Mouse (Mus musculus) C2C12 (cell line): Measurements from ENCODE around the gene Tff1. TPM values are rescaled to one million over a fixed set of nuclear protein-coding genes. Genes with fewer than 3 reads are reported as not detected.

Source experiments
- H3K27me3 ChIP-seq: one replicate; pipeline ENCODE4 v1.6.1; 2011; ENCODE audit not compliant: control insufficient read depth, insufficient read depth, insufficient read length
- H3K36me3 ChIP-seq: one replicate; pipeline ENCODE4 v1.6.1; 2011; ENCODE audit not compliant: control insufficient read depth, insufficient read depth
- H3K4me3 ChIP-seq: one replicate; pipeline ENCODE4 v1.5.1; 2011; ENCODE audit warnings: mild to moderate bottlenecking, control low read depth; ENCODE audit not compliant: poor library complexity, insufficient read depth, severe bottlenecking
- H3K79me2 ChIP-seq: one replicate; pipeline ENCODE4 v1.6.1; 2011; ENCODE audit not compliant: control insufficient read depth, insufficient read depth
- H3K79me3 ChIP-seq: one replicate; pipeline ENCODE4 v1.6.1; 2011; ENCODE audit warnings: low read depth, control low read depth
- H3ac ChIP-seq: one replicate; pipeline ENCODE3; 2011; ENCODE audit warnings: low read depth; ENCODE audit not compliant: control insufficient read depth, insufficient read length
- CEBPB ChIP-seq: IDR thresholded peaks from one replicate; pipeline ENCODE4 v1.6.1; 2011; ENCODE audit warnings: low read depth, mild to moderate bottlenecking, control low read depth, moderate library complexity
- CTCF ChIP-seq: IDR thresholded peaks from one replicate; pipeline ENCODE4 v1.5.1; 2011; ENCODE audit not compliant: control insufficient read depth, insufficient read depth, insufficient read length
- FOSL1 ChIP-seq: IDR thresholded peaks from one replicate; pipeline ENCODE4 v1.8.0; 2011; ENCODE audit warnings: mild to moderate bottlenecking, low read length; ENCODE audit not compliant: poor library complexity, insufficient read depth, severe bottlenecking
- MAX ChIP-seq: IDR thresholded peaks from one replicate; pipeline ENCODE4 v1.6.1; 2011; ENCODE audit warnings: mild to moderate bottlenecking, control low read depth
- MYOD1 ChIP-seq: IDR thresholded peaks from one replicate; pipeline ENCODE4 v1.6.1; 2011; ENCODE audit warnings: low read depth; ENCODE audit not compliant: control insufficient read depth, insufficient read length
- MYOG ChIP-seq: IDR thresholded peaks from one replicate; pipeline ENCODE4 v1.6.1; 2011; ENCODE audit not compliant: control insufficient read depth, insufficient read length; ENCODE audit errors: extremely low read depth
- USF1 ChIP-seq: IDR thresholded peaks from one replicate; pipeline ENCODE4 v1.6.1; 2011; ENCODE audit warnings: low read depth, mild to moderate bottlenecking, control low read depth, moderate library complexity
- long read RNA-seq, 2 experiments: library from polyadenylated mRNA; unstranded; transcript quantifications; one replicate each; pipeline ENCODE4 v2.0.0; 2019 to 2020
- polyA plus RNA-seq: library from polyadenylated mRNA; unstranded; fragments of >200 nt; fragmentation: generic; extraction: Trizol; gene quantifications from one replicate; pipeline ENCODE4 v1.2.1, GENCODE M21; 2012; ENCODE audit warnings: missing spikeins

The Tff1 gene
- not detected for polyA plus RNA-seq
- long read RNA-seq, experiment 1: 0 reads
- long read RNA-seq, experiment 2: 0 reads

- no peak within 1 kb of the TSS for H3K4me3 ChIP-seq
- no peaks in the 10 kb centered on the region for H3K36me3 ChIP-seq
- H3ac ChIP-seq: no peak within 1 kb of the TSS
- no peaks in the 10 kb centered on the region for H3K79me3 ChIP-seq
- H3K79me2 ChIP-seq: no peaks in the 10 kb centered on the region
- H3K27me3 ChIP-seq: no peaks in the 10 kb centered on the region
- TF ChIP-seq FOSL1 (no peak), CEBPB (no peak), MAX (no peak), USF1 (no peak), CTCF (no peak), MYOD1 (no peak), MYOG (no peak)
These were observed at the start of gene Tff1 for GRCm38 (mm10) chr17:31165127-31165526. Gene Tff1 (minus strand): TSS chr17:31165277.

GRCm38 (mm10) chr17:31211881-31212280 lies 46.8 kb upstream of the Tff1 start:
- TF ChIP-seq CEBPB (no peak), MYOD1 (no peak), MAX (no peak), FOSL1 (no peak)
- Histone ChIP-seq H3ac (no peak overlapping the region), H3K4me3 (no peak overlapping the region), H3K27me3 (peaks cover 17% of the 10 kb centered on the region), H3K79me3 (no peaks in the 10 kb centered on the region), H3K36me3 (no peaks in the 10 kb centered on the region), H3K79me2 (no peaks in the 10 kb centered on the region)

GRCm38 (mm10) chr17:31210299-31210698 lies 45.2 kb upstream of the Tff1 start:
- TF ChIP-seq CEBPB: no peak
- TF ChIP-seq MYOG: no peak
- TF ChIP-seq MAX: no peak
- TF ChIP-seq USF1: no peak
- TF ChIP-seq MYOD1: no peak
- no peak for TF ChIP-seq CTCF
- no peak for TF ChIP-seq FOSL1
- Histone ChIP-seq H3K79me3 (no peaks in the 10 kb centered on the region), H3ac (no peak overlapping the region), H3K79me2 (no peaks in the 10 kb centered on the region), H3K36me3 (no peaks in the 10 kb centered on the region), H3K27me3 (peaks cover 17% of the 10 kb centered on the region), H3K4me3 (no peak overlapping the region)

- H3K79me2 ChIP-seq: no peaks in the 10 kb centered on the region
- no peak overlapping the region for H3K4me3 ChIP-seq
- H3K36me3 ChIP-seq: no peaks in the 10 kb centered on the region
- H3K79me3 ChIP-seq: no peaks in the 10 kb centered on the region
- peaks cover 17% of the 10 kb centered on the region for H3K27me3 ChIP-seq
- TF ChIP-seq CTCF (no peak), FOSL1 (no peak), MYOD1 (no peak), MAX (no peak), CEBPB (no peak), MYOG (no peak), USF1 (no peak)
- no peak overlapping the region for H3ac ChIP-seq
These were observed 44.4 kb upstream of the Tff1 start for GRCm38 (mm10) chr17:31209376-31209930.

- H3K79me3 ChIP-seq: no peaks in the 10 kb centered on the region
- H3K4me3 ChIP-seq: no peak overlapping the region
- no peak overlapping the region for H3ac ChIP-seq
- H3K27me3 ChIP-seq: peaks cover 17% of the 10 kb centered on the region
- no peaks in the 10 kb centered on the region for H3K79me2 ChIP-seq
- no peak for TF ChIP-seq MYOD1
- no peak for TF ChIP-seq CTCF
- no peak for TF ChIP-seq FOSL1
- TF ChIP-seq MYOG: no peak
- TF ChIP-seq MAX: no peak
- TF ChIP-seq USF1: no peak
- TF ChIP-seq CEBPB: no peak
- H3K36me3 ChIP-seq: no peaks in the 10 kb centered on the region
These were observed 43.6 kb upstream of the Tff1 start for GRCm38 (mm10) chr17:31208654-31209053.

GRCm38 (mm10) chr17:31207771-31208334 lies 42.8 kb upstream of the Tff1 start, which contains the start of gene Ubash3a:
Gene Ubash3a (plus strand): TSS chr17:31207873.
- no peak within 1 kb of the TSS for H3ac ChIP-seq
- no peaks in the 10 kb centered on the region for H3K36me3 ChIP-seq
- H3K79me3 ChIP-seq: no peaks in the 10 kb centered on the region
- no peaks in the 10 kb centered on the region for H3K79me2 ChIP-seq
- H3K27me3 ChIP-seq: peaks cover 17% of the 10 kb centered on the region
- TF ChIP-seq USF1 (no peak), MYOD1 (no peak), FOSL1 (no peak), MYOG (no peak), CEBPB (no peak), CTCF (no peak), MAX (no peak)
- no peak within 1 kb of the TSS for H3K4me3 ChIP-seq
